Comparison of ENCODE assay signal across 10 mouse cellular contexts in genomic region chr2:66180293-66180692, GRCm38 (mm10). TPM values are rescaled to one million over a fixed set of nuclear protein-coding genes. Genes with fewer than 3 reads are reported as not detected.
A peak's percentile ranks its signal among the peaks of the same experiment; 100 is the strongest.
DNase-seq lines count a peak whose midpoint lies in the region; ATAC-seq lines count a peak whose summit lies in the region.
"Had no signal": no experiment of that assay in that cellular context is flagged by ENCODE, and none has a peak within 500 bp of the region (broad histone marks: within the 10 kb centered on the region; RNA-seq: fewer than 3 reads in every experiment).

No protein-coding gene starts in this region.

- intact Hi-C loops in left cerebral cortex, postnatal 14 days (cut with DNase I), result loop anchor here (10.0 kb wide), 1 partner anchor 385 kb away; no protein-coding TSS in a partner anchor

- no peaks in the 10 kb centered on the region for H3K9me3 ChIP-seq in embryonic facial prominence, embryonic 14.5 days (ENCODE audit: control insufficient read depth, low read length)
- H3K9me3 ChIP-seq in hindbrain, embryonic 10.5 days, result no peaks in the 10 kb centered on the region
- H3K9me3 ChIP-seq in midbrain, embryonic 15.5 days, result no peaks in the 10 kb centered on the region

- no peak overlapping the region for H3K4me3 ChIP-seq in embryonic facial prominence, embryonic 14.5 days (ENCODE audit: low read depth, low read length)
- no peak overlapping the region for H3K4me3 ChIP-seq in hindbrain, embryonic 10.5 days
- no peak overlapping the region for H3K4me3 ChIP-seq in midbrain, embryonic 15.5 days
- H3K4me3 ChIP-seq: heart, adult 2 months had no signal

- no peaks in the 10 kb centered on the region for H3K36me3 ChIP-seq in embryonic facial prominence, embryonic 14.5 days (ENCODE audit: control insufficient read depth, insufficient read depth, low read length)
- H3K36me3 ChIP-seq in hindbrain, embryonic 10.5 days, result peaks cover 5% of the 10 kb centered on the region; the same call in 1 of the 2 replicates
- H3K36me3 ChIP-seq in midbrain, embryonic 15.5 days (replicated peaks), result no peaks in the 10 kb centered on the region

- H3K27me3 ChIP-seq in embryonic facial prominence, embryonic 14.5 days (replicated peaks; ENCODE audit: control insufficient read depth, insufficient read depth, low read length), result no peaks in the 10 kb centered on the region
- H3K27me3 ChIP-seq in hindbrain, embryonic 10.5 days (ENCODE audit: insufficient read depth, poor library complexity, severe bottlenecking), result no peaks in the 10 kb centered on the region
- no peaks in the 10 kb centered on the region for H3K27me3 ChIP-seq in midbrain, embryonic 15.5 days (replicated peaks)

- peak; percentile 47 to 55 for DNase-seq in left cerebral cortex, adult 18-20 months (ENCODE audit: low spot score in 2 of 2)
- no peak for DNase-seq in left cerebral cortex, adult 11 months (ENCODE audit: low spot score)
- DNase-seq in embryonic facial prominence, embryonic 14.5 days (ENCODE audit: low spot score), result peak; percentile 89
- peak; percentile 41 for DNase-seq in hindbrain, embryonic 10.5 days (ENCODE audit: low spot score)
- peak; percentile 54 to 64 for DNase-seq in left cerebral cortex, postnatal 14 days (ENCODE audit: low spot score in 2 of 2)
- no peak for DNase-seq in thymus, adult 18-20 months
- no peak for DNase-seq in c-Kit-positive CD71-positive TER-119-positive erythroid progenitor cells, embryonic 14.5 days (ENCODE audit: low spot score)

- H3K4me1 ChIP-seq in embryonic facial prominence, embryonic 14.5 days (ENCODE audit: control insufficient read depth, insufficient read depth, low read length), result no peaks in the 10 kb centered on the region
- peaks cover 40% of the 10 kb centered on the region for H3K4me1 ChIP-seq in hindbrain, embryonic 10.5 days (replicated peaks)
- peaks cover 33% of the 10 kb centered on the region for H3K4me1 ChIP-seq in midbrain, embryonic 15.5 days

- peak overlapping the region; percentile 44 for H3K4me2 ChIP-seq in embryonic facial prominence, embryonic 14.5 days (ENCODE audit: low read depth, low read length)
- peak overlapping the region; percentile 33 for H3K4me2 ChIP-seq in midbrain, embryonic 15.5 days

- no peak overlapping the region for H3K27ac ChIP-seq in embryonic facial prominence, embryonic 14.5 days (replicated peaks; ENCODE audit: low read depth, low read length)
- H3K27ac ChIP-seq in hindbrain, embryonic 10.5 days, result peak overlapping the region; percentile 56; the same call in 1 of the 2 replicates
- peak overlapping the region; percentile 42; the same call in 1 of the 2 replicates for H3K27ac ChIP-seq in midbrain, embryonic 15.5 days
- H3K27ac ChIP-seq: heart, adult 2 months had no signal

- H3K9ac ChIP-seq in embryonic facial prominence, embryonic 14.5 days (ENCODE audit: low read depth, low read length), result no peak overlapping the region
- no peak overlapping the region for H3K9ac ChIP-seq in midbrain, embryonic 15.5 days

- peak; percentile 82 for ATAC-seq in embryonic facial prominence, embryonic 14.5 days (ENCODE audit: low read depth)
- ATAC-seq in midbrain, embryonic 15.5 days (replicated peaks), result no peak

- 14% methylated on average over 10 of the region's 10 CpGs for WGBS in embryonic facial prominence, embryonic 14.5 days
- WGBS in hindbrain, embryonic 10.5 days, result 52% methylated on average over 10 of the region's 10 CpGs
- WGBS in midbrain, embryonic 15.5 days, result 25% methylated on average over 10 of the region's 10 CpGs

RNA-seq across cellular contexts. Expression of gene Galnt3, which starts 55.5 kb away (rescaled TPM):
- 1 to 10 TPM; 1.4 to 2.2 TPM for total RNA-seq in left cerebral cortex, adult 18-20 months (2021)
- polyA plus RNA-seq in embryonic facial prominence, embryonic 14.5 days (2014; fragmentation: Nextera tagmentation; extraction: Ambion mirVana), result 3.9 and 5.1 TPM in 2 replicates
- 0.85 and 3.5 TPM in 2 replicates for polyA plus RNA-seq in hindbrain, embryonic 10.5 days (2016; fragmentation: Nextera tagmentation; extraction: Ambion mirVana)
- 1 to 10 TPM; 3.3 to 3.4 TPM for total RNA-seq in left cerebral cortex, postnatal 14 days (2021)
- 1.6 and 2.0 TPM in 2 replicates for polyA plus RNA-seq in midbrain, embryonic 15.5 days (2015; fragmentation: Nextera tagmentation; extraction: Ambion mirVana)
- total RNA-seq: MEL had no signal

Comparison
In these comparisons a context has a peak if more than half of its experiments do, and no peak if none do; other contexts are left out.
1. DNase-seq: peak in left cerebral cortex, adult 18-20 months (2 of 2), embryonic facial prominence, embryonic 14.5 days (single experiment), hindbrain, embryonic 10.5 days (single experiment) and left cerebral cortex, postnatal 14 days (2 of 2); none in left cerebral cortex, adult 11 months (single experiment), thymus, adult 18-20 months (0 of 2) and c-Kit-positive CD71-positive TER-119-positive erythroid progenitor cells, embryonic 14.5 days (single experiment).